Mouse (Mus musculus): Measurements from ENCODE around the gene Saysd1.

GRCm38 (mm10) chr14:20181466-20181921, 43.2 kb upstream of the Saysd1 start, which contains the start of gene Kcnk5:
- TF ChIP-seq CTCF (IDR thresholded peaks at IDR 0.05) (no peak), POLR2A (IDR thresholded peaks at IDR 0.05; ENCODE audit: insufficient read depth, low read depth, low read length) (peak; percentile 62; the same call in 1 of the 2 replicates), EP300 (IDR thresholded peaks at IDR 0.05; ENCODE audit: insufficient read depth, low read depth, low read length) (no peak)
